Mouse (Mus musculus): Measurements from ENCODE around the gene Pmf1.

Gene Pmf1

GRCm38 (mm10) chr3:88354396-88355165, 55.5 kb downstream of the Pmf1 start:
- DNase-seq (ENCODE audit: low read depth, low spot score): no peak

- no peak for DNase-seq (ENCODE audit: low read depth, low spot score)
These were observed 57.2 kb downstream of the Pmf1 start for GRCm38 (mm10) chr3:88352907-88353306.

- DNase-seq (ENCODE audit: low read depth, low spot score): no peak
These were observed 59.4 kb downstream of the Pmf1 start for GRCm38 (mm10) chr3:88350732-88351131.

All from retina, postnatal 7 days (tissue).